Mouse (Mus musculus) cerebellum, adult 18-20 months (tissue): ENCODE measurements around the gene Npas2.
A peak's percentile ranks its signal among the peaks of the same experiment; 100 is the strongest.

Source experiments
- DNase-seq, 2 experiments: peaks; one replicate each; pipeline ENCODE4 v3.0.0; 2021

Npas2 gene

DNA sequence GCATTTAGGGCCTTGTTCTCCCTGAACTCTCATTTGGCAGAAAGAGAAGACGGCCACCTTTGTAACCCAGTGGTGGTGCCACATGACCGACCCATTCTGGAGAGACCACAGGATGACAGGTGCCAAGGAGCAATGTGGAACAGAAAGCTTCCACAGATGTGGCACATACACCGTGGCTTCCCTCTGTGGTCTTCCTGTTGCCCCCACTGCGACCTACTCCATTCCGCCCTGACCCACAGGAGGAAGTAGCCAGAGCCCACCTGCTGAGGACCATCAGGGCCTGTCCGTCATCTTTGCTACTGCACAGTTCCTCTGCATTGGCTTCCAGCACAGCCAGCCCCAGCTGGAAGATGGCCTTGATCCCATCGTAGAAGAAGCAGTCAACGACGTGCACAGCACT, 187.5 kb downstream of the Npas2 start:
- no peak for DNase-seq

DNA sequence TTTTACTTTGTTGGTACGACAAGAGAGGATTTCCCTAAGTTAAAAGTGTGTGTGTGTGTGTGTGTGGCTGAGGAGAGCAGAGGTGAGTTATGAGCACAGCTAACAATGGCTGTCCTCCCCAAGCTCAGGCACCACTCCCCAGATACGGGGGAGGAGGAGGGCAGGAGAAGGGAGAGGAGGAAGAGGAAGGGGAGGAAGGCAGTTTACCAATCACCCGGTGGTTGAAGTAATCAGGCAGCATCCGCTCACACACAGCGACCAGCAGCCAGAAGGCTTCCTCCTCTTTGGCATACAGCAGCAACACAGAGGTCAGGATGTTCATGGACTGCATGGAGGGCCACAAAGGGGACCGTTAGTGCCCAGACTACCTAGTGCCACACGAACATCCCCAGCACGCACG, 191.4 kb downstream of the Npas2 start:
- DNase-seq = no peak

DNA sequence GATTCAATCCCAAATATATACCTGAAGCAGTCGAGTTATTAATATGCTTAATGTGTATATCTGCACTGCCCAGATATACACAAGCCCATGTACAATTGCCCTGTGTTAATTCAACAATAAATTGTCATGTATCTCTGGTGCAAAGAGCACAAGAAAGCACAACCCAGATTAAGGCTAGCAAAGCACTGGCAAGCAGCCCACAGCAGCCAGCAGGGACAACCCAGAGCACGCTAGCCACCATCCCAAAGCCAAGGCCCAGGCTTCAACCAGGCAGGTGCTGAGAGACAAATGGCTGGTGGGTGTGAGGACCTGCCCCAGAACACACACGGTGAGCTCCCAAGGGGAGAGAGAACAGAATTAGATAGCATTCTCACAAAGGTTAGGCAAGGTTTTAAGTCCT, 192.9 kb downstream of the Npas2 start:
- DNase-seq = peak; percentile 37 to 41

DNA sequence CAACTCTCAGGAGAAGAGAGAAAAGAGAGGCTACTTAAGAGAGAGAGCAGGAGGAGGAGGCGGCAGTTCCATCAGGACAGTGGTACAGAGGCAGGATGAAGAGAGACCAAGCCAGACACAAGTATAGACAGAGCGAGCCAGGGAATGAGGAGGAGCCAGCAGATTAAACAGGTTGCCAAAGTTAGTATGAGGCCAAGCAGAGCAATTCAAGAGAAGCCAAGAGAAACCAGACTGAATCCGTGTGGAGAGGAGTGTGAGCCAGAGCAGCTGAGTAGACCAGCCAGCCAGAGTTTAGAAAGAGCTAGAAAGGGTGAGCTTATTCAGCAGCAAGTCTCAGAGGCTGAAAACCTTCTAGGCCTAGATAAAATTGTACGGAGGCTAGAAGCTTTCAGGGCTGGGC, 194.0 kb downstream of the Npas2 start:
- peak in 1 of 2 experiments; percentile 29 for DNase-seq

DNA sequence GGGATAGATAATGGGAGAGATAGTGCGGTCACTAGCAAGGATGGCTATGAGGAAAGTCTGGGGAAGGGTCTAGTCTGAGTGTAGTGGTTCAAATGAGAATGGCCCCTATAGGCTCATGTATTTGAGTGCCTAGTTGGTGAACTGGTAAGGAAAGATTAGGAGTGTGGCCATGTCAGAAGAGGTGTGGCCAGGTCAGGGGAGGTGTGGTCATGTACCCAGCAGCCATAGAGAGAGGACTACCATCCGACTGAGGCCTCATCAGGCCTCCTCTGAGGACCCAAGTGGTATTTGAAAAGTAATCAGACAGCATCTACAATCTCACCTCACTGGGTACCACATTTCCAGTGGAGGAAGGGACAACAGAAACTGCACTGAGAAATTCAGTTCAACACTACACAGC, 194.6 kb downstream of the Npas2 start:
- no peak for DNase-seq

DNA sequence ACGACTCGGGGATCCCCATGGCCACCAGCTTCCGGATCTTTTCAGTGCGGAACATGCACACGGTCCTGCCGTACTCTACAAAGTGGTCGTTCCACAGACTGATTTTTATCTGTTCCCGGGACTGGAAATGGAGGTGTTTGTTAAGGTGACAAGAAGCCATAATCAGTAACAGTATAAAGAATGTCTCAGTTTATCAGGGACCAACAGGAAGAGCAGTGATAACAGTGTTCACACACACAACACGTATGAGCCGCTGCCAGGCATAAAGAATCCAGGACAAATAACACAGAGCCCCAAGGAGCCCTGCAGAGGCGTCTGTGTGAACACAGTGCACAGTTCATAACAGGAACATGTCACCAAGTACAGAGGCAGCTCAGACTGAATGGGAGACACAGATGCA, 195.8 kb downstream of the Npas2 start:
- no peak for DNase-seq

DNA sequence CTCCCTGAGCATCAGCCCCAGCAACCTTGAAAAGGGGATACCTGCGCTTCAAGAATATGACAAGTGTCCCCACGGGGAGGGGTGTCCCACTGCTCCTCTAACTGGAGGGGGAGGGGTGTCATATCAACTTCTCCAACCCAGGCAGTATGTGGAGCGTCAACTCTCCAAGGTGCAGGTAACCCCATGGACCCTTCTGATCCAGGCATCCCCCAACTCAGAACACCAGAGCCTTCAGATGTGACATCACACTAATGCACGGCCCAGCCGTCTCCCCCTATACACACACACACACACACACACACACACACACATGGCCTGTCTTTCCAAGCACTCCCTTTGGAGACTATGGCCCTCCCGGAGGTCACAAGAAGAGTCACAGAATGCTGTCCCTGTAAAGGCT, 198.1 kb downstream of the Npas2 start:
- DNase-seq = no peak

DNA sequence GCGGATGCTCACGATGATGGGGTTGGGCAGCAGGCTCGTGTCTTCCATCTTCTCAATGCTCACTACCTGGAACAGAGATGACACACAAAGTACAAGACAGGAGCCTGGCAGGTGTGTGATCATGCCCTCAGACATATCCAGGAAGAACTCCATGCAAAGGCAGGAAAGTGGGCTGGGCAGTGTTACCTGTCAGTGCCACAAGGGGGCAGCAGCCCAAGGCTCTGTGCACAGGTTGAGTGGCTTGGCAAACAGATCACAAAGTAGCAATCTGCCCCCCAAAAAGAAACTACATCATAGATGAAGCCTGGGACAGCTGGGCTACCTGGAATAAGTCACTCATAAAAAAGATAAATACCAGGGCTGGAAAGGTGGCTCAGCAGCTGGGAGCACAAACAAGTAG, 198.7 kb downstream of the Npas2 start:
- DNase-seq = peak; percentile 83 to 89

DNA sequence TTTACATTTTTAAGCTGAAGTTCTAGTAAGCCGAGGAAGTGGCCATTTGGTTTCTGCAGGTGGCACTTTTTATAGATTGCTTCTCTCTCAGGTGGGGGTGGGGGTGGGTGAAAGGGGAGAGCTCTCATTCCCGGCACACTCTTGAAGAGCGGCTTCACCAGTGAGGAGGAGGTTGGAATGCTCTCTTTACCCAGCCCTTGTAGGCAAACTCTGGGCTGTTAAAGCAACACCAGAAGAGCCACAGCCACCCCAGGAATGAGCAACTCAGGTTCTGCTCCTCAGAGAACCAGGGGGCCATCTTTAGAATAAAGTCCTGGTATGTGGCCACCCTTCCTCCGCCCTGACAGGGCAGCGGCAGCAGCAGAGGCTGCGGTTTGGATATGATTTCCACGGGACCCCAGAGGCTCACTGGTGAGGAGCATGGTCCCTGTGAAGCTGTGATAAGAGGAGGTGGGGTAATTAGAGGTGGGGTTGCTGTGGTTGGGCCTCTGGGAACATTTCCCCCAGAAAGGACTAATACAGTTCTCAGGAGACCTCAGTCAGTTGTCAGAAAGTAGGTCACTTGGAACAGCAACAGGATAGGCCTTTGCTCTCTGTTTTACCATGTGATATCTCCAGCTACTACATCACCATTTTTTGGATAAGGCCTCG, 199.8 kb downstream of the Npas2 start:
- DNase-seq = no peak

DNA sequence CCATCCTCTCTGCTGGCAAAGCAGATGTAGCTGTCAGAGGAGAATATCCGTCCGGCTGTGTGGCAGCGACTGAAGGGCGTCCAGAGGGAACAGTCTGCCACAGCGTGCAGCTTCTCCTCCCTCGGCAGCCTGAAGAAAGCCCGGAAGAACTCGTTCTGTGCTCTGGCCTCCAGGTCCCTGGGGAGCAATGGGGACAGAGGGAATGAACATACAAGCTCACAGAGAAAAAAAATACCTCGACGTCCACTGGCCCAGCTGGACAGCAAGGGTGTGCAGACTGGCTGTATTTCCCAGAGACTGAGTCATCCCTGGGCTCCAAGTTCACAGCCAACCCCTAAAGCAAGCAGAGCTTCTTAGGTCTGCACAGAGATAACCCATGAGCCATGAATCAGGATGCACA, 200.6 kb downstream of the Npas2 start:
- DNase-seq = no peak

DNA sequence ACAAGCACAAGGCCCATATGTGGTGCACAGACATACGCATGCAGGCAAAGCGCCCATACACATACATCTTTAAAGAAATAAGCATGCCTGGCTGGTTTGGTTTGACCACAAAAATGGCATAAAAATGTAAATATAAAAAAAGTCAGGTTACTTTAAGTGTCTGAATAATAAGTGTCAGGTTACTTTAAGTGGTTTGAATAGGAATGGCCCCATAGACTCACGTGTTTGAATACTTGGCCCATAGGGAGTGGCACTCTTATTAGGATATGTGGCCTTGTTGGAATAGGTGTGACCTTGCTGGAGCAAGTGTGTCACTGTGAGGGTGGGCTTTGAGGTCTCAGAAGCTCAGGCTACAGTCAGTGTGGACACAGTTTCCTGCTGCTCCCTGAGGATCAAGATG, 201.1 kb downstream of the Npas2 start:
- DNase-seq = no peak

DNA sequence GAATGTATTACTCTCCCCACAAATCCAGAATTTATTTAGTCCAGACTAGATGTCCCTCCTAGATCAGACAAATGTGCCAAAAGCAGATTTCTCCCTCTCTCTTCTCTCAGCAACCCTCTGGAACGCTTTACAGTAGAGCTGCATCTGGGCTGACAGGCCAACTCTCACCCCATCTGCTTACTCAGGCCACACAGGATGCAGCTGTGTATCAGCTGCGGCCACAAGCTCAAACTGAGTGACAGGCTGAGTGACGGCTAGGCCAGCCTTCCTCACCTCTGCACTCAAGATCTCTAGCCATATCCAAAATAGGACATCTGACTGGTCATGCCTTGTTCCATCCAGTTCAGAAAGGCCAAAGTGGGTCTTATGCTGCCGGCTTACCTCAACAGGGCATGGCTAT, 202.8 kb downstream of the Npas2 start:
- no peak for DNase-seq

DNA sequence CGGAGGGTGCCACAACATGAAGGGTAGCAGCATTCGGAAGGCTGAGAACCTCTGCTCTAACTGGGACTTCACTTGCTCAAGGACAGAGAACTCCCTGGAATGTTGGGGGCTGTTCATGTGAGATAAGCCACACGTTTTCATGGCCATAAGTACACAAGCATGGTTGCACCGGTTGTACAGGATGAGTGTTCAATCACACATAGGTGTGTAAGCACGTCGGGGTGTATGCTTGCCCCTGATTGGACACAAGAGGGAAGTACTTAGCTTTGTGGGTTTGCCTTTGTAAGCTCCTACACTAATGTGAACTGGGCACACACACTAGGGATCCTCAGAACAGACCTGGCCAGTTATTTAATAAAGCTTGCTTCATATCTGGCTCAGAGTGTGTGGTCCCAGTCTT, 204.8 kb downstream of the Npas2 start:
- no peak for DNase-seq

DNA sequence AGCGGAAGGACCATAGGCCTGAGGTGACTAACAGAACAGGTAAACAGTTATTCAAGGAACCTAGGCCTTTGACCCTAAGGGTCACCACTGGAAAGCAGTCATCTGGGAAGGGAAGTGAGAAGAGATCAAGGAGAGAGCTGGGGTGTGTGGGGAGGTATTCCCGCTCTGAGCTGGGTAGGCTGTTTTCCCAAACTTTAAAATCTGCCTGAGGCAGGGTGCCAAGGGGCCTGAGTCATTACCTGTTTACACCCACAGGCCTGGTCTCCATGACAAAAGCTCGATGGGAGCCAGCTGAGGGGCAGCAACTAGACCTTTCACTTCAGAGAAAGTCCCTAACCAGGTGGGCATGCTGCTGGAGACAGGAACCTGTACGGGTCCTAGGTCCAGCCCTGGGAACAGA, 205.7 kb downstream of the Npas2 start:
- DNase-seq = no peak

DNA sequence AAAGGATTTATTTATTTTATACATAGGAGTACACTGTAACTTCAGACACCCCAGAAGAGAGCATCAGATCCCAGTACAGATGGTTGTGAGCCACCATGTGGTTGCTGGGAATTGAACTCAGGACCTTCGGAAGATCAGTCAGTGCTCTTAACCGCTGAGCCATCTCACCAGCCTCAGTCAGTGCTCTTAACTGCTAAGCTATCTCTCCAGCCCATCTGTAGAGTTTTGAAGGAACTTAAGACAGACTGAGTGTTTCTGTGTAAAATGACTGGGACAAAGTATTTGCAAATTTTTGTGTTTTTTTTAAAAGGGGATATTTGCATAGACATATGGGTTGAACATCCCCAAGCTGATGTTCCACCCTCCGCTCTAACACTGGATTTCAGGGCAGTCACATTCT, 206.6 kb downstream of the Npas2 start:
- no peak for DNase-seq

DNA sequence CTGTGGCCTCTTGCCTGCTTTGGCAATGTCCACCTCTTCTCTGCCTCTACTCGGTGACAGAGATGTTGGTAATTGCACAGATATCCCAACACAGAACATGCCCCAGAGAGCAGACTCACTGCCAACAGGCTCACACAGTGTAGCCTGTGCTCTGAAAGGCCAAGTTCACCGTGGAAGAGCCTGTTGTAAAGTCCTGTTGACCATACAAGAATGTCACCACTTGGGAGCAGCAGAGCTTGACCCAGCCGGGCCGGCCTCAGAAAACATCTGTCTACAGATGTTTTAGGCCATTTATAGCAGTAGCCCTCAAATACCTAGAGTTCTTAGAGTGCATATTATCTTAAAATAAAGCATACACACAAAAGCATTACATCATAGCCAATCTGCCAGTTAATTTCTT, 213.6 kb downstream of the Npas2 start:
- DNase-seq = no peak

DNA sequence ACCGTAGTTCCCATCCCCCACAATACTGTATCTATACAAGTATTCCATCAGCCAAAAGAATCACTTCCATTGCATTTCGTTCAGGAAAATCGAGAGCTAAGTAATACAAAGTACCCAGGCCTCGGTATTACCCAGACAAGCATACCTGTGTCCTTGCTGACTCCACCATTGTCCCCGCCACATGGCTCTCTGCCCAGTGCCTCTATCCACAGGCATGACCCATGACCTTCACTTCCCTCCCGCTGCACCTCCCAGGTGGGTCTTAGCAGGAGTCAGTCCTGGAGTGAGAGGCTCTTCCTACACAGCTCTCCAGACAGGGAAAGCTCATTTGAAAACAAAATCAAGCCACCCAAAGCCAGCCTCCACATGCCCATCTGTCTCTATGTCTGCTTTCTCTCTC, 214.6 kb downstream of the Npas2 start:
- no peak for DNase-seq

DNA sequence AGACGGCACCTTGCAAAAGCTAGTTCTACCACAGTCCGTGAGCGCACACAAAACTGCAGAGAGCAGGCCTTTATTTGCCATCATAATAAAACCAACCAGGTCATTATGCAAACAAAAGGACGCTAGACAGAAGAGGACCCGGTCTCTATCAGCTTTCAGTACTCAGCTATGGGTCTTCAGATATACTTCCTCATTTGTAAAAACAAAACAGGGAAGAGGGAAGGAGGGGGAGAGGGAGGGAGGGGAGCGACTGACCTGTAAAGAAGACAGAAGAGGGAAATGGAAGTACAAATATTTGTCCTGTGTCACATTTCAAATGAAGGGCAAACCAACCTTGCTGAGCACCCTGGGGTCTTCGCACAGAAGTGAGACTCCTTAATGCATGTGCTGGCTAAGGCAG, 215.1 kb downstream of the Npas2 start:
- DNase-seq = no peak

DNA sequence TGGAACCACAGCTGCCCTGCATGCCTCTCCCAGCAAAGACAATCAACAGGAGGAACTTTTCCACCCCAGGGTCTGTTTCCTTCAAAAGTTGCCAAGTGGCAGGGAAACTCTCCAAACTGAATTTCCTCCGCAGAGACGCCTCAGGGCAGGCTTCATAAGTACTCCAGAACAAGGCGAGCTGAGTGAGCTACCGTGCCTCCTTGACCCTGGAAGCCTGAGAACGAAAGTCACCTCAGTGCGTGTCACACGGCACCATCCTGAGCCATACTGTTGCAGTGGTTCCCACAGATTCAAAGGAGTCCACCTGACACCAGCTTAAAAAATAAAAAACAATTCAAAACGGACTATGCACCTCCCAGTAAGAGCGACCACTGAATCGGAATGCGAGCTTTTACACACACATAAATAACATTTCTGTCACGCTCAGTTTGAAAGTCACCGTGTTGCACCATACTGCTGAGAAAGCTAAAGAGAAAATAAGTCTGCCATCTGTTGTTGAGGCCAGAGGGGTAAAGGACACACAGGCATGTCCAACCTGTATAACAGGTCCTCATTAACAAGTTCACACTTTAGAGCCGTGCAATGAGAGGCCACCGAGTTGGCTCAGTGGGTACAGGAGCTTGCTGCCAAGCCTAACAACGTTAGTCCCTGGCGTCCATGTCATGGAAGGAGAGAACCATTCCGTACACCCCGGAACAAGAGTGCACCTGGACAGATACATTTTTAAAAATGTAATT, 216.7 kb downstream of the Npas2 start:
- no peak for DNase-seq
